Mouse (Mus musculus): ENCODE data around the gene Rpl39l.
"Not testable (repeated sequence)": the region's sequence is repeated elsewhere in the genome, so short reads cannot be mapped to it uniquely, and the experiment has no call there.

The Rpl39l gene

DNA sequence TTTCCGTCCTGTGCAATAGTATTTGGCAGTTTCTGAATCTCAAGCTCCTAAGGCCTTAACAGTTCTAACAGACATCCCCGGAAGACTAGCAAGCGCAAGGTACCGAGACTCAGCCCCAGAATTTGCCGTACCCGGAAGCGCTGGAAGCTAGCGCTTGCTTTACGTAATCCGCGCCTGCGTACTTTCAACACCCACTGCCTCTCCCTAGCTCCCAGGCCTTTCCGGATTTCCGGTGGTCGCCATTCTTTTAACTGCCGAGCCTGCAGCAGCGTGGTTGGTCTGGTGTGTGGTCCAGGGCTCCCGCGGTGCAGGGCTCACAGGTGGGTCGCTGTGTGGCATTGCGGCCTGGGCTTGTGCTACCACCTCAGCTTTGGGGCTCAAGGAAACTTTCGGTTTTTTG is at the start of gene Rpl39l:
TSS of gene Rpl39l (plus strand) at position 222 of the 400 bp plus-strand sequence.
- no peak for TF ChIP-seq NANOG (IDR thresholded peaks at IDR 0.05; ENCODE audit: borderline replicate concordance, low read length)
- TF ChIP-seq POU5F1 (IDR thresholded peaks at IDR 0.05; ENCODE audit: borderline replicate concordance, low read length), result no peak
- no peak for TF ChIP-seq CTCF (conservative IDR thresholded peaks at IDR 0.05; ENCODE audit: low read length)

DNA sequence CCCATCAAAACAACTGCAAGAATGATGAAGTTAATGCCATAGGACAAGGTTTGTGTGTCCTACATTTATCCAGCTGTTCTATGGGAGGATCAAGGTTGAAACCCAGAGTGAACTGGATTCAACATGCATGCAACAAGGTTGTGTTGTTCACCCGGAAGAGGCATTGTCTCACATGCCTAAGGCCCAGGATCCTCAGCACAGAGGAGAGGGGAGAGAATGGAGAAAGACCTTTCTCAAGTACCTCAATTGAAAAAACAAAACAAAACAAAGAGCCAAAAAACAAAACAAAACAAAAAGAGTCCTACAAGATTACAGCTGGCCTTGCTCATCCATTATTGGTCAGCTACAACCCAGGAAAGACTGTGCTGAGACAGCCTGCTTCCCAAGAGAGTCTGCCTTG is 42.4 kb upstream of the Rpl39l start:
- peaks cover 32% of the 10 kb centered on the region for H3K9me3 ChIP-seq (ENCODE audit: low read length)
- H3K36me3 ChIP-seq (ENCODE audit: insufficient read depth, low read length), result no peaks in the 10 kb centered on the region
- no peaks in the 10 kb centered on the region for H3K4me1 ChIP-seq (replicated peaks; ENCODE audit: low read depth, low read length)
- TF ChIP-seq POU5F1 (IDR thresholded peaks at IDR 0.05; ENCODE audit: borderline replicate concordance, low read length) (no peak), NANOG (IDR thresholded peaks at IDR 0.05; ENCODE audit: borderline replicate concordance, low read length) (no peak), CTCF (conservative IDR thresholded peaks at IDR 0.05; ENCODE audit: low read length) (no peak)
- H3K27me3 ChIP-seq (ENCODE audit: insufficient read depth, low read length), result no peaks in the 10 kb centered on the region
- H3K4me3 ChIP-seq (replicated peaks; ENCODE audit: low read length), result no peak overlapping the region

More for the DNA sequence above, at the start of gene Rpl39l:
- Histone ChIP-seq H3K36me3 (ENCODE audit: insufficient read depth, low read length) (peaks cover 33% of the 10 kb centered on the region), H3K9me3 (ENCODE audit: low read length) (peaks cover 63% of the 10 kb centered on the region), H3K4me3 (replicated peaks; ENCODE audit: low read length) (peak within 1 kb of the TSS; percentile 73), H3K27me3 (ENCODE audit: insufficient read depth, low read length) (no peaks in the 10 kb centered on the region), H3K4me1 (replicated peaks; ENCODE audit: low read depth, low read length) (no peaks in the 10 kb centered on the region)

DNA sequence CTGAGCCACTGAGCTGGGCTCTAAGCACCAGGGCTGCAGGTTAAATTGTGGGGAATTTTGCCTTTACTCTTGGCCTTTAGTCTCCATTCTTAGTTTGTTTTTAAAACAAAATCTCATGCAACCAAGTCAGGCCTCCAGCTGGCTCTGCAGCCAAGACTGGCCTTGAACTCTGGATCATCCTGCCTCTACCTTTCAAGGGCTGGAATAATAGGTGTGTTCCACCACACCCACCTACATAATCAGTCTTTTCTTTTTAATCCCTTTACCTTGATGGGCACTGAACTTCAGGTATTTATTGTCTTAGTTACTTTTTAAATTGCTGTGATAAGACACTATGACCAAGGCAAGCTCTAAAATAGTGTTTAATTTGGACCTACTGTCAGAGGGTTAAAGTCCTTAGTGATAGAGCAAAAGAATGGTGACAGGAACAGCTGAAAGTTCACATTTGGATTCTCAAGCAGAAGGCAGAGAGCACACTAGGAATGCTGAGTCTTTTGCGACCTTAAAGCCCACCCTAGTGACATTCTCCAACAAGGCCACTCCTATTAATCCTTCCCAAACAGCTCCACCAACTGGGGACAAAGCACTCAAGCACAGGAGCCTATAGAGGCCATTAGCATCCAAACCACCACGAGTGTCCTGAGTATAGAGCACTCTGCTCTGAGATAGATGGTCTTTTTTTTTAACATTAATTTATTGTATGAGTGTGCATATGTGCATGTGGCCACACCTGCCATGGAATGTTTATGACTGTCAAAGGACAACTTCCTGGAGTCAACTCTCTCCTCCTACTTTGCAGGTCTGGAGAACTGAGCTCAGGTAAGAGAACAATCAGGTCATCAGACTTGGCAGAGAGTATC is 40.7 kb upstream of the Rpl39l start:
- Histone ChIP-seq H3K36me3 (ENCODE audit: insufficient read depth, low read length) (no peaks in the 10 kb centered on the region), H3K4me1 (replicated peaks; ENCODE audit: low read depth, low read length) (no peaks in the 10 kb centered on the region), H3K9me3 (ENCODE audit: low read length) (peaks cover 15% of the 10 kb centered on the region), H3K4me3 (replicated peaks; ENCODE audit: low read length) (no peak overlapping the region), H3K27me3 (ENCODE audit: insufficient read depth, low read length) (no peaks in the 10 kb centered on the region)
- no peak for TF ChIP-seq POU5F1 (IDR thresholded peaks at IDR 0.05; ENCODE audit: borderline replicate concordance, low read length)
- TF ChIP-seq NANOG (IDR thresholded peaks at IDR 0.05; ENCODE audit: borderline replicate concordance, low read length), result no peak
- no peak for TF ChIP-seq CTCF (conservative IDR thresholded peaks at IDR 0.05; ENCODE audit: low read length)

DNA sequence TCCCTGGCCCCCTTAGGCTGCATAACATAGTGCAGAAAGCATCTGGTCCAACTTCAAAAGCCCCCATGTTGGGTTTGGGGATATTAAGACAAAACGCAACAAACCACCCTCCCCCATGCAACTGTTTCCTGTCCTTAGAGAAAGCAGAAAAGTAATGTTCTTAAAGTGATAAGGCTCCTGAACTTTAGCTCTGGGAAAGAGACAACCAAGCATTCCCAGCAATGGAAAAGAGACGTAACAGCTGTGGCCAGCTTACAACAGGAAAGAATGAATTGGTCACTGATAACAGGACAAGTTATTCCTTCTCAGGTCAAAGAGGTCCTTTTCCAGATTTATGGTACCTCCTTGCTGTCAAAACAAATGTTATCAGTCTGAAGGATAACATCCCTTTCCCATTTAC is 26.9 kb upstream of the Rpl39l start:
- TF ChIP-seq NANOG (IDR thresholded peaks at IDR 0.05; ENCODE audit: borderline replicate concordance, low read length), result no peak
- TF ChIP-seq POU5F1 (IDR thresholded peaks at IDR 0.05; ENCODE audit: borderline replicate concordance, low read length), result no peak
- TF ChIP-seq CTCF (conservative IDR thresholded peaks at IDR 0.05; ENCODE audit: low read length), result no peak
- Histone ChIP-seq H3K27me3 (ENCODE audit: insufficient read depth, low read length) (no peaks in the 10 kb centered on the region; the same call in 1 of the 2 replicates), H3K4me3 (replicated peaks; ENCODE audit: low read length) (no peak overlapping the region), H3K36me3 (ENCODE audit: insufficient read depth, low read length) (no peaks in the 10 kb centered on the region), H3K4me1 (replicated peaks; ENCODE audit: low read depth, low read length) (peaks cover 10% of the 10 kb centered on the region), H3K9me3 (ENCODE audit: low read length) (peaks cover 36% of the 10 kb centered on the region)

DNA sequence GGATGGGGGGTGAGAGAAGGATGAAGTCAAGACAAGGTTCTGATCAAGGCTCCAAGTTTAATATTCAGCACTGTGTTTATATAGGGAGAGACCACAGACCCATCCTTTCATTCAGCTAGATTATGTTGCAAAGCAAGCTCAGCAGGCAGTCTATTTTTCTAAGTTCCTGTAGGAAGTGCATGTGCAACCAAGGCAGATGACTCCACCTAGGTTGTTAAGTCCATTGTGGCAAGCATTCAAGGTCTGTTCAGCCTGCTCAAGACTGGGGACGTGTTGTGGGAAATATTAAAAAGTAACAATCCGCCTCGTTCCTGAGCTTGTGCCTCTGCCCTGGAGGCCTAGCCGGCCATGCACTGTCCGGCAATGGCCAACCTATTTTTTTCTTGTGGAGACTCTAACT is 22.6 kb upstream of the Rpl39l start:
- TF ChIP-seq NANOG (IDR thresholded peaks at IDR 0.05; ENCODE audit: borderline replicate concordance, low read length), result no peak
- TF ChIP-seq CTCF (conservative IDR thresholded peaks at IDR 0.05; ENCODE audit: low read length), result no peak
- TF ChIP-seq POU5F1 (IDR thresholded peaks at IDR 0.05; ENCODE audit: borderline replicate concordance, low read length), result no peak

DNA sequence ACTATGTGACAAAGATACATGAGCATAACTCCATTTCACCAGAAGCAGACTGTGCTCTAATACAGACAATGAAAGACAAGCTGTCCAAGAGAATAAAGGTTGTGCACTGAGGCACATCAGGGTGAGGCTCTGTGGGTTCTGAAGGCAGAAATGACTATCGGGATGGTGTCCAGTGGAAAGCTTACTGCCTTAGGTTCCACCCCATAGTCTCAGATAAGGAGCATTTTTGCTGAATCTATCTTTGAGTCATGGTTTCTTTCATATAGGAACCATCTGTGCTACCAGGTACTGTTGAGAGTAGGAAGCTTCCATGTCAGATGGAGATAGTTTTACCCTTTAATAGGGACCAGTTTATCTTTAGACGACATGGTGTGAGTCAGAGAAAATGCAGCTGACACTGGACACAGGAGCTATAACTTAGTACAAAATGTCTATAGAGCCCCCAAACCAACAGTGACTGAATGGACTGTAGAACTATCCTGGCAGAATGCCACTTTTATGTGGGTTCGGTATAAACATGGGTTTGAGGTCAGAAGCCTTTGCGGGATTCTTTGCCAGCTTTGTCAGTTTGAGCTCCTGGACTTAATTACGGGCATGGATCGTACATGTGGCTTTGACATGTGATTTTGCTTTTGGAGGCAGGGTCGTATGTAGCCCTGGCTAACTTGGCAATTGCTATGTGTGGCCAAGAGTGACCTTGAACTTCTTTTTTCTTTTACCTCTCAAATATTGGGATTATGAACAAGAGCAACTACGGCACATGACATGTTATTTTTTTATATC is 712 bp upstream of the Rpl39l start:
- H3K9me3 ChIP-seq (ENCODE audit: low read length), result peaks cover 57% of the 10 kb centered on the region
- H3K36me3 ChIP-seq (ENCODE audit: insufficient read depth, low read length), result peaks cover 26% of the 10 kb centered on the region
- H3K27me3 ChIP-seq (ENCODE audit: insufficient read depth, low read length), result no peaks in the 10 kb centered on the region
- no peak overlapping the region for H3K4me3 ChIP-seq (replicated peaks; ENCODE audit: low read length)
- TF ChIP-seq NANOG (IDR thresholded peaks at IDR 0.05; ENCODE audit: borderline replicate concordance, low read length), result no peak
- TF ChIP-seq CTCF (conservative IDR thresholded peaks at IDR 0.05; ENCODE audit: low read length), result no peak
- TF ChIP-seq POU5F1 (IDR thresholded peaks at IDR 0.05; ENCODE audit: borderline replicate concordance, low read length), result no peak
- no peaks in the 10 kb centered on the region for H3K4me1 ChIP-seq (replicated peaks; ENCODE audit: low read depth, low read length)

More for the DNA sequence above, 22.6 kb upstream of the Rpl39l start:
- Histone ChIP-seq H3K27me3 (ENCODE audit: insufficient read depth, low read length) (0 out of 2 replicates have a peak, but pooled peaks cover 2% of the 10 kb centered on the region), H3K4me1 (replicated peaks; ENCODE audit: low read depth, low read length) (peaks cover 10% of the 10 kb centered on the region), H3K9me3 (ENCODE audit: low read length) (peaks cover 45% of the 10 kb centered on the region), H3K36me3 (ENCODE audit: insufficient read depth, low read length) (no peaks in the 10 kb centered on the region), H3K4me3 (replicated peaks; ENCODE audit: low read length) (no peak overlapping the region)

DNA sequence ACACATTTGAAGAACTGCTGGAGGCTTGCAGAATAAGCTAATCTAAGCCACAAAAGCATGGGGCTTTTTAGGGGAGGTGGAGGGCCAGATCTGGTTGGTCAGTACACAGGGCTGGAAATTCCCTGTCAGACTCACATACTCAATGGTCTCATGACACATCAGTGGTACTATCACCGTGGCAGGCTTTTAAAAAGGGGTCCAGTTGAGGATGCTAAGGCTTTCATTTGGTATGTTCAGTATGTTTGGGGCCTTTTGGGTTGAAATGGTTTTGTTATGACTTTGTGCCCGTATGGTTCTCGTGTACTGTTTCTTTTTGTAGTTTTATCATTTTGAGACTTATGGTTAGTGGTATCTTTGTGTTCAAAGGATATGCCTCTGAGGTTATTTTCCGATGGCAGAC is 1.2 kb downstream of the Rpl39l start:
- H3K9me3 ChIP-seq (ENCODE audit: low read length), result peaks cover 67% of the 10 kb centered on the region
- peaks cover 38% of the 10 kb centered on the region for H3K36me3 ChIP-seq (ENCODE audit: insufficient read depth, low read length)
- H3K27me3 ChIP-seq (ENCODE audit: insufficient read depth, low read length), result no peaks in the 10 kb centered on the region
- no peaks in the 10 kb centered on the region for H3K4me1 ChIP-seq (replicated peaks; ENCODE audit: low read depth, low read length)
- H3K4me3 ChIP-seq (replicated peaks; ENCODE audit: low read length), result 0 out of 2 replicates have a peak overlapping the region, but pooled peaks have one; percentile 73
- TF ChIP-seq NANOG (IDR thresholded peaks at IDR 0.05; ENCODE audit: borderline replicate concordance, low read length) (no peak), POU5F1 (IDR thresholded peaks at IDR 0.05; ENCODE audit: borderline replicate concordance, low read length) (no peak), CTCF (conservative IDR thresholded peaks at IDR 0.05; ENCODE audit: low read length) (no peak)

DNA sequence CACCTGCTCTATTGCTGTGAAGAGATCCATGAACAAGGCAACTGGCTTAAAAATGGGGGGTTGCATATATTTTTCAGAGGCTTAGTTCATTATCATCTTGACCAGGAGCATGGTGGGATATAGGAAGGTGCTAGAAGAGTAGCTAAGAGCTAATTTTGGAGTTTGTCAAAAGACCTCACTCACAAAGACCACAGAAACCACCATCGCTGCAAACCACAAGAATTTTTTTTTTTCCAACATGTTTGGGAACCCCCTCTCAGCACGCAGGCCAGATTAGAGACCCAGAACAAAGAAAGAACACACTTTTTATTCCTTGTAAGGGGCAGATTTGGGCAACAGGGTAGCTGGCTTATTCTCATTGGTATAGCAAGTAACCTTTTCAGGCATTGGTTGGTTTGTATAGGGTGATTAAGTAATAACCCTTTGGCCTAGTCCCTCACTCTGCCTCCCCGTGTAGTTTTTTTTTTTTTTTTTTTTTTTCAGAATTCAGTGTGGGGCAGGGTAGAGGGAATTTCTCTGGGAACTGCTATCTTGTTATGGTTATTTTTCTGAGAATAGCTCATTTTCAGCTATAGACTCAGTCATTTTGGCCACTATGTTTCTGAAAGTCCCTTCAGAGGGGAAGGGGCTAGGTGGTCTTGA is 2.3 kb downstream of the Rpl39l start:
- TF ChIP-seq NANOG (IDR thresholded peaks at IDR 0.05; ENCODE audit: borderline replicate concordance, low read length) (no peak), CTCF (conservative IDR thresholded peaks at IDR 0.05; ENCODE audit: low read length) (no peak)
- Histone ChIP-seq H3K27me3 (ENCODE audit: insufficient read depth, low read length) (no peaks in the 10 kb centered on the region), H3K4me1 (replicated peaks; ENCODE audit: low read depth, low read length) (no peaks in the 10 kb centered on the region), H3K9me3 (ENCODE audit: low read length) (peaks cover 76% of the 10 kb centered on the region), H3K36me3 (ENCODE audit: insufficient read depth, low read length) (peaks cover 38% of the 10 kb centered on the region), H3K4me3 (replicated peaks; ENCODE audit: low read length) (no peak overlapping the region)

DNA sequence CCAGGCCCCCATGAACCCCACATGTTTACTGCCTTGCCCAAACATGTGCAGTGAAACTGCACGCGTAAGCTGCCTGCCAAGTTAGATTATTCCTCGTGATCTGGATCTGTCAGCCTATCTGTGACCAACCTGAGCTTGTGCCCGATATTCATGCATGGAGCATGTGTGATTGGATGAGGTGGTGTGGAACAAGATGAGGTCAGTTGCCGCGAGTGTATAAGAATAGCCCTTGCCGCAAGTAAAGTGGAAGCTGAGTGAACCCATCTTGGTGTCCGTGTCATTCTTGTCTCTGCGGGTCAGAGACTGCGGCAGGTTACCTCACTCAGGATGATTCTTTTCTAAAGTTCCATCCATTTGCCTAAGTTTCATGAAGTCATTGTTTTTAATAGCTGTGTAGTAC is 17.4 kb downstream of the Rpl39l start:
- H3K27me3 ChIP-seq (ENCODE audit: insufficient read depth, low read length); H3K36me3 ChIP-seq (ENCODE audit: insufficient read depth, low read length); H3K4me3 ChIP-seq (replicated peaks; ENCODE audit: low read length); H3K4me1 ChIP-seq (replicated peaks; ENCODE audit: low read depth, low read length): not testable (repeated sequence)
- peaks cover 90% of the 10 kb centered on the region for H3K9me3 ChIP-seq (ENCODE audit: low read length)

Data from E14TG2a.4 (cell line).